Mouse (Mus musculus) urinary bladder, postnatal 36 days (tissue): Measurements from ENCODE around the gene Ifnl2.
"Not testable (repeated sequence)": the region's sequence is repeated elsewhere in the genome, so short reads cannot be mapped to it uniquely, and the experiment has no call there.

Experiments used
- DNase-seq, 2 experiments: peaks; one replicate each; pipeline ENCODE4 v3.0.0; 2022; ENCODE audit warnings: low spot score in 2 of 2, mixed read lengths in 1 of 2

Ifnl2 gene

GRCm38 (mm10) chr7:28510405-28510974 lies at the start of gene Ifnl2:
Gene Ifnl2 (minus strand): TSS chr7:28510455.
- DNase-seq, result not testable (repeated sequence)

- DNase-seq, result peak in 1 of 2 experiments; percentile 72
These were observed 48.2 kb upstream of the Ifnl2 start for GRCm38 (mm10) chr7:28558486-28558885.

GRCm38 (mm10) chr7:28557708-28558107 lies 47.5 kb upstream of the Ifnl2 start:
- no peak for DNase-seq

GRCm38 (mm10) chr7:28557069-28557468 lies 46.8 kb upstream of the Ifnl2 start:
- DNase-seq, result no peak

- DNase-seq, result no peak
These were observed 45.8 kb upstream of the Ifnl2 start for GRCm38 (mm10) chr7:28555939-28556535.

GRCm38 (mm10) chr7:28553076-28553475 lies 42.8 kb upstream of the Ifnl2 start:
- DNase-seq, result peak; percentile 45 to 66

- DNase-seq, result no peak
These were observed 37.4 kb upstream of the Ifnl2 start for GRCm38 (mm10) chr7:28547628-28548027.

GRCm38 (mm10) chr7:28547154-28547553 lies 36.9 kb upstream of the Ifnl2 start, which contains the start of gene Nccrp1:
Gene Nccrp1 (minus strand): TSS chr7:28547254.
- DNase-seq, result no peak

- DNase-seq, result no peak
These were observed 36.4 kb upstream of the Ifnl2 start for GRCm38 (mm10) chr7:28546649-28547048.

- no peak for DNase-seq
These were observed 35.6 kb upstream of the Ifnl2 start for GRCm38 (mm10) chr7:28545891-28546210.

GRCm38 (mm10) chr7:28545048-28545890 lies 35.0 kb upstream of the Ifnl2 start:
- no peak for DNase-seq

GRCm38 (mm10) chr7:28544051-28544601 lies 33.9 kb upstream of the Ifnl2 start:
- no peak for DNase-seq

GRCm38 (mm10) chr7:28540526-28540925 lies 30.3 kb upstream of the Ifnl2 start, which contains the start of gene Sycn:
Gene Sycn (plus strand): TSS chr7:28540885.
- no peak for DNase-seq

- DNase-seq, result not testable (repeated sequence)
These were observed 28.6 kb upstream of the Ifnl2 start for GRCm38 (mm10) chr7:28538886-28539285.

GRCm38 (mm10) chr7:28532005-28532404 lies 21.8 kb upstream of the Ifnl2 start:
- no peak for DNase-seq

GRCm38 (mm10) chr7:28527922-28528719 lies 17.9 kb upstream of the Ifnl2 start:
- peak; percentile 61 to 79 for DNase-seq

GRCm38 (mm10) chr7:28522536-28522935 lies 12.3 kb upstream of the Ifnl2 start, which contains the start of gene Ifnl3:
Gene Ifnl3 (plus strand): TSS chr7:28522836.
- DNase-seq, result not testable (repeated sequence)

GRCm38 (mm10) chr7:28511441-28511840 lies 1.2 kb upstream of the Ifnl2 start:
- DNase-seq, result no peak

GRCm38 (mm10) chr7:28509121-28509520 lies 1.1 kb downstream of the Ifnl2 start:
- not testable (repeated sequence) for DNase-seq

GRCm38 (mm10) chr7:28505585-28505984 lies 4.7 kb downstream of the Ifnl2 start:
- no peak for DNase-seq

- no peak for DNase-seq
These were observed 14.8 kb downstream of the Ifnl2 start for GRCm38 (mm10) chr7:28495426-28495825.
